Mouse (Mus musculus) liver, postnatal 0 days (tissue): ENCODE measurements around the gene Dchs1.

ENCODE experiments used
- CTCF ChIP-seq: sonication (generic); IDR thresholded peaks from 2 replicates; pipeline ENCODE4 v1.5.1; 2016; ENCODE audit warnings: antibody characterized with exemption, low read depth
- EP300 ChIP-seq: IDR thresholded peaks from 2 replicates; pipeline ENCODE4 v1.6.1; 2016; ENCODE audit warnings: antibody characterized with exemption, low read depth, mild to moderate bottlenecking

- TF ChIP-seq EP300 (no peak), CTCF (no peak)
Measured at GRCm38 (mm10) chr7:105778553-105779265, 8.7 kb downstream of the Dchs1 start.
